Mouse (Mus musculus) midbrain, embryonic 10.5 days (tissue): ENCODE measurements at regions not wholly inside any gene's neighbourhood (a gene's known extent, or its start where the extent isn't known, plus 50 kb on each side); places are given as distances from the start of the nearest gene placed in this dataset.

Source experiments
- DNase-seq: peaks from one replicate; pipeline ENCODE4 v3.0.0-alpha.2; 2017; ENCODE audit warnings: low spot score
- H3K27ac ChIP-seq: fragments of 300-500 bp; sonication (generic); replicated peaks from 2 replicates; pipeline ENCODE4 v1.5.1; 2016; ENCODE audit warnings: mild to moderate bottlenecking
- H3K27me3 ChIP-seq: fragments of 300-500 bp; sonication (generic); 2 replicates; pipeline ENCODE4 v1.6.1; 2016; ENCODE audit warnings: low read depth, mild to moderate bottlenecking; ENCODE audit not compliant: poor library complexity, severe bottlenecking
- H3K36me3 ChIP-seq: fragments of 300-500 bp; sonication (generic); 2 replicates; pipeline ENCODE4 v1.6.1; 2016; ENCODE audit warnings: mild to moderate bottlenecking, moderate library complexity
- H3K4me1 ChIP-seq: fragments of 300-500 bp; sonication (generic); 2 replicates; pipeline ENCODE4 v1.6.1; 2016
- H3K4me3 ChIP-seq: fragments of 300-500 bp; sonication (generic); 2 replicates; pipeline ENCODE4 v1.5.1; 2016; ENCODE audit warnings: mild to moderate bottlenecking, moderate library complexity
- H3K9me3 ChIP-seq: fragments of 300-500 bp; sonication (generic); replicated peaks from 2 replicates; pipeline ENCODE4 v1.6.1; 2016; ENCODE audit warnings: mild to moderate bottlenecking
- WGBS: fragments of 180-500 bp; shearing (Covaris S2); methylation state at CpG from one replicate; pipeline ENCODE4 v1.1.7; 2016; 5-methylcytosine and 5-hydroxymethylcytosine counted together

DNA sequence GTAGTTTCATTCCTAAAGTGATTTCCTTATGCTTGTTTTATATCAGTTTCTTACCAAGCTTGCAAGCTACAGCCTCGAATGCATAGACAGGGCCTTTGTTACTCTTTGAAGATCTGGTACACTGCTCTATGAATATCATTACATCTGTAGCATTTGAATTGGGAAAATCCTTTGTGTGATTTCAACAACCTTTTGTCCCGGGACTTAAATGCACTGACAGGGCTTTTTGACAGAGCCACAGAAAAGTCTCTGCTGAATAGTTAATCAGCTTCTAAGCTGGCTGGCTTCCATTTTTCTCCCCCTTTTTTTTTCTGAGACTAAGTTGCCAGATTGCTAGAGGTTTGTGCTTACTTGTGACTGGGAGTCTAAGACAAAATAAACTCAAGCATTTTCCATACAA is 80.2 kb downstream of the Ednrb start:
- no peaks in the 10 kb centered on the region for H3K27me3 ChIP-seq
- DNase-seq = no peak
- peak overlapping the region; percentile 85 for H3K27ac ChIP-seq
- H3K4me1 ChIP-seq = peaks cover 28% of the 10 kb centered on the region
- WGBS = 18% methylated on average over 2 of the region's 2 CpGs
- H3K36me3 ChIP-seq = no peaks in the 10 kb centered on the region
- H3K9me3 ChIP-seq = no peaks in the 10 kb centered on the region
- no peak overlapping the region for H3K4me3 ChIP-seq

DNA sequence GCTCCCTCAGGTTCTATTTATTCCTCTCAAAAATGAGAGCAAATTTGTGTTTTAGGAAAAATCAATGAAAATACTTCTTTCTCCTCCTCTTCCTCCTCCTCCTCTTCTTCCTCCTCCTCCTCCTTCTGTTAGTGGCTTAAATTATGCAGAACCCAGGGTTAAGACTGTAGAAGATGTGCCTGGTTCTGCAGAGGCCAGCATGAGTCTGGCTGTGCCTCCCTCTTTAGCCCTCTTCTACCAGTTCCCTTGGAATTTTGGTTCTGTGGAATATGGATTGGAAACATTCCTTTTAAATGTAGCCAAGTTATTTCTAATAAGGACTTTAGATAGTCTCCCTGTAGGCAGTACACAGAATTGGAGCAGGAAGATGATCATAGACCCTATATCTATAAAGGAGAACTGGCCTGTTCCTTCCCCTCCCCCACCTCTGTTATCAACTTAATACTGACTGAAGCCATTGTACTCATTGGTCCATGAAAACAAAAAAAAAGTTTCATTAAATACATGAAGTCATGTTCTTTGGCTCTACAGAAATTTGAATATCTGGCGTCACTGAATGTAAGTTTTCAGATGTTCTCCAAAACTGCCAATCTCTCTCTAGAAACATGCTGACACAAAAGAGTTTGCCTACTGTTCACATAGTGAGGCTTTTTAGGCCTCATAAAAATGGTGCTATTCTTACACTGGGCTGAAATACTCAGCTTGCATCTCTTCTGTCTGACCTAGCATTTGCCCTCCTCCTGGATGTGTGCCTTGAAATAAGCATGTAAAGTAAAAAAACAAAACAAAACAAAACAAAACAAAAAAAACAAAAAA is 80.8 kb downstream of the Ednrb start:
- H3K4me1 ChIP-seq = peaks cover 28% of the 10 kb centered on the region
- no peaks in the 10 kb centered on the region for H3K36me3 ChIP-seq
- H3K27ac ChIP-seq = peak overlapping the region; percentile 85
- no peaks in the 10 kb centered on the region for H3K9me3 ChIP-seq
- WGBS = 82% methylated on average over 1 of the region's 1 CpGs
- H3K27me3 ChIP-seq = no peaks in the 10 kb centered on the region
- DNase-seq = no peak
- H3K4me3 ChIP-seq = no peak overlapping the region

DNA sequence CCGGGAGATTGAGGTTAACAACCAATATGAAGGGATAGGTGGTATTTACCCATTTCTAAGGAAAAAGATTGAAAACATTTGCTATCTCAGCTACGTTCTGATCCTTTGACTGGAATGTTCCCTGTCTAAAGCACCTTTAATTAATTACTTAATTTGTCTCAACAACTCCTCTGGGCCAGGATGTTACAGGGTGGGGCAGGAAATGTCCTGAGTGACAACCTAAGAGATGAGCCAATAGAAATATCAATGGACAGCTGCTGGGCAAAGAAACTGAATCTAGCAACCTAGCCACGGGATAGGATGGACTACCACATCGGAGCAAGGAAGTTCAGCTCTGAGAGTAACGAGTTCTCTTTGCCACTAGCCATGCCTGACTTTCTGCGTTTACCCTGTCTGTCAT is 84.8 kb downstream of the Ednrb start:
- Histone ChIP-seq H3K27ac (no peak overlapping the region), H3K9me3 (no peaks in the 10 kb centered on the region), H3K4me3 (no peak overlapping the region), H3K27me3 (no peaks in the 10 kb centered on the region), H3K4me1 (peaks cover 14% of the 10 kb centered on the region), H3K36me3 (no peaks in the 10 kb centered on the region)
- 89% methylated on average over 6 of the region's 6 CpGs for WGBS
- DNase-seq = no peak
